Mouse (Mus musculus) C2C12 (cell line): Measurements from ENCODE around the gene Bak1. TPM values are rescaled to one million over a fixed set of nuclear protein-coding genes. Genes with fewer than 3 reads are reported as not detected.

Experiments
- H3K27me3 ChIP-seq: one replicate; pipeline ENCODE4 v1.6.1; 2011; ENCODE audit not compliant: control insufficient read depth, insufficient read depth, insufficient read length
- H3K36me3 ChIP-seq: one replicate; pipeline ENCODE4 v1.6.1; 2011; ENCODE audit not compliant: control insufficient read depth, insufficient read depth
- H3K4me3 ChIP-seq: one replicate; pipeline ENCODE4 v1.5.1; 2011; ENCODE audit warnings: mild to moderate bottlenecking, control low read depth; ENCODE audit not compliant: poor library complexity, insufficient read depth, severe bottlenecking
- H3K79me2 ChIP-seq: one replicate; pipeline ENCODE4 v1.6.1; 2011; ENCODE audit not compliant: control insufficient read depth, insufficient read depth
- H3K79me3 ChIP-seq: one replicate; pipeline ENCODE4 v1.6.1; 2011; ENCODE audit warnings: low read depth, control low read depth
- H3ac ChIP-seq: one replicate; pipeline ENCODE3; 2011; ENCODE audit warnings: low read depth; ENCODE audit not compliant: control insufficient read depth, insufficient read length
- CEBPB ChIP-seq: IDR thresholded peaks from one replicate; pipeline ENCODE4 v1.6.1; 2011; ENCODE audit warnings: low read depth, mild to moderate bottlenecking, control low read depth, moderate library complexity
- CTCF ChIP-seq: IDR thresholded peaks from one replicate; pipeline ENCODE4 v1.5.1; 2011; ENCODE audit not compliant: control insufficient read depth, insufficient read depth, insufficient read length
- FOSL1 ChIP-seq: IDR thresholded peaks from one replicate; pipeline ENCODE4 v1.8.0; 2011; ENCODE audit warnings: mild to moderate bottlenecking, low read length; ENCODE audit not compliant: poor library complexity, insufficient read depth, severe bottlenecking
- MAX ChIP-seq: IDR thresholded peaks from one replicate; pipeline ENCODE4 v1.6.1; 2011; ENCODE audit warnings: mild to moderate bottlenecking, control low read depth
- MYOD1 ChIP-seq: IDR thresholded peaks from one replicate; pipeline ENCODE4 v1.6.1; 2011; ENCODE audit warnings: low read depth; ENCODE audit not compliant: control insufficient read depth, insufficient read length
- MYOG ChIP-seq: IDR thresholded peaks from one replicate; pipeline ENCODE4 v1.6.1; 2011; ENCODE audit not compliant: control insufficient read depth, insufficient read length; ENCODE audit errors: extremely low read depth
- USF1 ChIP-seq: IDR thresholded peaks from one replicate; pipeline ENCODE4 v1.6.1; 2011; ENCODE audit warnings: low read depth, mild to moderate bottlenecking, control low read depth, moderate library complexity
- polyA plus RNA-seq: library from polyadenylated mRNA; unstranded; fragments of >200 nt; fragmentation: generic; extraction: Trizol; gene quantifications from one replicate; pipeline ENCODE4 v1.2.1, GENCODE M21; 2012; ENCODE audit warnings: missing spikeins

Gene Bak1
- polyA plus RNA-seq, 1 experiment, result 95.1 TPM

DNA sequence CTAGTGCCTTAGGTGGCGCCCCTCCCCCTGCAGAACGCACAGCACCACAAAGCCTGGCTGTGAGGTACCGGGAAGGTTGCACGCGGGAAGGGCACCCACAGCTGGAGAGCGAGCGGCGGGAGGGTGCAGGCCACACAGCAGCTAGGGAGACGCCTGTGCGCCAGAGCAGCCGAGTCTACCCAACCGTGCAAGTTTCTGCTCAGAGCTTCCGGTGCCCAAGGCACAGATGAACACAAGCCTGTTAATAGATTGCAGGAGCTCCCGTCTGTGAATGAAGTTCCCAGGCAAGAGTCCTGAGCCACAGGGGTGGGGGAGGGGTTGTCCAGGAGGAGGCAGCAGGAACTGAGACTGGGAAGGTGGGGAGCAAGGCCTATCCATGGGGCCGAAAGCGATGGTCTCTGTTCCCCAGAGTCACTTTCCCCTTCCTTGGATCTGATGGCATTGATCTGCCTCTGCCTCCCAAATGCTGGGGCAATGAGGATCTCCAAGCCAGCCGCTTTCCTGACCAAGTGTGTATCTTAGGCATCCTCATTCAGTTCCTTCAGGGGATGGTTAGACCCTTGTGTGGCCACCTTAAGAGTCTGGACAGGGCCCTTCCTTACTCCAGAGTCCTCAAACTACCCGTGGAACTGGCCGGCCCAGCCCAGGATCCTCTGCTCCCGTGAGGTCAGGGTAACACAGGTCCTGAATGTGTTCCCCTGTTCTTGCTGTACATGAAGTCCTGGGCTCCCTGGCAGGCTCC lies 11.7 kb upstream of the Bak1 start:
- H3K79me2 ChIP-seq, result no peaks in the 10 kb centered on the region
- no peak overlapping the region for H3K4me3 ChIP-seq
- no peak overlapping the region for H3ac ChIP-seq
- no peak for TF ChIP-seq MYOD1
- no peak for TF ChIP-seq MYOG
- TF ChIP-seq FOSL1, result no peak
- TF ChIP-seq MAX, result no peak
- TF ChIP-seq USF1, result no peak
- no peak for TF ChIP-seq CEBPB
- no peak for TF ChIP-seq CTCF
- no peaks in the 10 kb centered on the region for H3K79me3 ChIP-seq
- H3K27me3 ChIP-seq, result no peaks in the 10 kb centered on the region
- no peaks in the 10 kb centered on the region for H3K36me3 ChIP-seq

DNA sequence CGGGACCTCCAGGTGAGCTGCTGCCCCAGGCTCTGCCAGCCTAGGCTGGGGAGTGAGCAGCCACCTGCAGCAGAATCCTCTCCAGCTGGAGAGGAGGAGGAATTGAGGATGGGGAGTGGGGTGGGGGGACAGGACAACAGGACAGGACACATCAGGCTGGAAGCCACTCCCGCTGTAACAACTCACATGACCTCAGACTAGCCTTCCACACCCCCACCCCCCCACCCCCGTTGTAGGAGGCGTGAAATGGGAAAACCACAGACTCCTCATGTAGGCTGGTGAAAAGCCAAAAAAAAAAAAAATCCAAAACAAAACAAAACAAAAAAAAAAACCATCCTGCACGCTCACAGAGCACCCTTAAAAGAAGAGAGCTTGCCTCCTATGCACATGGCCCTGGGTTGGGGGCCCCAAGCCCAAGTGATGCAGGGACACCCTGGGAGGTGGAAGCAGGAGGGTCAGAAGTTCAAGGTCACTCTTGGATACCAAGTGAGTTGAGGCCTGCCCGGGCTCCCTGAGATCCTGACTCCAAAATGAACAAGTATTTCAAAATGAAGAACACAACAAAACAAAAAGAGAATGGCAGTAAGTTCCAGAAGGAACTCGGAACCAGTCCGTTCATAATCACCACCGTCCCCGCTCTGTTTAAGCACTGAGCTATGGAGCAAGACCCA lies 10.8 kb upstream of the Bak1 start:
- Histone ChIP-seq H3ac (no peak overlapping the region), H3K27me3 (no peaks in the 10 kb centered on the region), H3K4me3 (no peak overlapping the region), H3K36me3 (no peaks in the 10 kb centered on the region), H3K79me3 (no peaks in the 10 kb centered on the region), H3K79me2 (no peaks in the 10 kb centered on the region)
- TF ChIP-seq CEBPB (no peak), MAX (no peak), USF1 (no peak), CTCF (no peak), FOSL1 (no peak), MYOG (no peak), MYOD1 (no peak)

DNA sequence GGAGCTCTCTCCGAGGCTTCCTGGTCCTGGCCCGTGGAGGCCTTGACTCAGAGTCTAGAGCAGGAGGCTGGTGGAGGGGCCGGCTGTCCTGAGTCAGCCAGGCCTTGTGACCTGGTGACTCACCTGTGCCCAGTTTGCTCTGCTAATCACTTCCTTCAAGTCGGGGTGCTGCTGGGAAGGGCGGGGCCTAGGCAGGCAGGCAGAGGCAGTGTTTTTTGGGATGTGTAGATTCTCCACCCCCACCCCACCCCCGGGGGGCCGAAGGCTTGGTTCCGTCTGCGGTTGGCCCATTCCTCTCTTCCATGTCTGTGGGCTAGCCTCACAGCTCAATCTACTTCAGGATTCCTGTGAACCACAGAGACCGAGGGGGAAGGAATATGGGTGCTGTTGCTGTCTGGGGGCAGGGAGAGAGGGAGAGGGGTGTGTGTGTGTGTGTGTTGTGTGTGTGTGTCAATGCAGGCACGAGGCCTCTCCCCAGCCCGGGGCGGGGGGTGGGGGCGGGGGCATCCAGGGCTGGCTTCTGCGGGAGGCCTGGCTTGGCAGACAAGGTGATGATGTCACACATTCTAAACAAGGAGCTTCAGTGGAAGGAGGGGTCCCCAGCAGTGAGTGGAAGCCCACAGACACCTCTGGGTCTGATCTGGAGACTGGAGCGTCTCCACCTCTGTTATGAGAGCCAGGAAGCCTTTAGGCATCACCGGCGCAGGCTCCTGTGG lies 9.7 kb upstream of the Bak1 start:
- H3K4me3 ChIP-seq, result no peak overlapping the region
- H3K36me3 ChIP-seq, result no peaks in the 10 kb centered on the region
- H3K27me3 ChIP-seq, result no peaks in the 10 kb centered on the region
- H3K79me2 ChIP-seq, result no peaks in the 10 kb centered on the region
- peak overlapping the region; percentile 64 for H3ac ChIP-seq
- TF ChIP-seq CEBPB, result no peak
- peak; percentile 7 for TF ChIP-seq MYOD1
- peak; percentile 65 for TF ChIP-seq USF1
- TF ChIP-seq MAX, result peak; percentile 70
- TF ChIP-seq FOSL1, result peak; percentile 62
- no peak for TF ChIP-seq MYOG
- TF ChIP-seq CTCF, result no peak
- no peaks in the 10 kb centered on the region for H3K79me3 ChIP-seq

DNA sequence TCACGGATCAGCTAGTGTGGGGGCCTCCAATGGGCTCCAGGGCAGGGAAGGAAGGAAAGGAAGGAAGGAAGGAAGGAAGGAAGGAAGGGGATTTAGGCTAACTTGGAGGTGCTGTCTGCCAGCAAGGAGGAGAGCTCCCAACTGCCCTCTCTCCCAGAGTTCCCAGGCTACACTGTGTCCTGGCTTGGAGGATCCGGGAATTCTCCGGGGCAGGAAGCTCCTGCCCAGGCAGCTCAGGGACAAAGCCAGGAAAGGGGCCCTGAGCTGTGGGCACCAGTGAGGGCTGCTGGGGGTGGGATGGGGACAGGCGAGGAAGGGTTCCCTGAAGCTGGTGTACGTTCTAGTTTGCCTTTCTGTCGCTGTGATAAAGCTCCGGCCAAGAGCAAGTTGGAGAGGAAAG lies 7.7 kb upstream of the Bak1 start:
- H3K79me3 ChIP-seq, result no peaks in the 10 kb centered on the region
- H3K4me3 ChIP-seq, result no peak overlapping the region
- no peaks in the 10 kb centered on the region for H3K79me2 ChIP-seq
- TF ChIP-seq FOSL1, result no peak
- H3K27me3 ChIP-seq, result no peaks in the 10 kb centered on the region
- H3ac ChIP-seq, result no peak overlapping the region
- no peaks in the 10 kb centered on the region for H3K36me3 ChIP-seq

DNA sequence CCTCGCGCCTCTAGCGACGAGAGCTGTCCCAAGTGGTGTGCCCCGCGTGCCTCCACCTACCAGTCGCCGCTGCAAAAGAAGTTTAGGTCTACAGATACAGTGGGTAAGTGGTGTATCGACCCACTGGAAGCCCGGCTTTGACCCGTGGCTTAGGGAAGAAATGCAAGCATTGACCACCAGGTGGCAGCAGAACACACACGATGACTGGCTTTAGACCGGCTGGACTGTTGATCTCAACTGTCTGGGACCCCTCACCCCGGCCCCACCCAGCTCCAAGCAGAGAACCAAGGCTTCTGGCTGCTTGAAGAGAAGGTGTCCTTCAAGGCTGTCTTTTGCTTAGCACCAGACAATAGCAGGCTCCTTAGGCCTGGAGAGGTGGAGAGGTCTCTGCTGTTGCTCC lies 4.1 kb upstream of the Bak1 start:
- Histone ChIP-seq H3K79me2 (peaks cover 6% of the 10 kb centered on the region), H3ac (no peak overlapping the region), H3K27me3 (no peaks in the 10 kb centered on the region), H3K4me3 (no peak overlapping the region), H3K36me3 (no peaks in the 10 kb centered on the region), H3K79me3 (peaks cover 4% of the 10 kb centered on the region)
- TF ChIP-seq FOSL1 (no peak), CTCF (peak; percentile 87), MYOG (no peak)

DNA sequence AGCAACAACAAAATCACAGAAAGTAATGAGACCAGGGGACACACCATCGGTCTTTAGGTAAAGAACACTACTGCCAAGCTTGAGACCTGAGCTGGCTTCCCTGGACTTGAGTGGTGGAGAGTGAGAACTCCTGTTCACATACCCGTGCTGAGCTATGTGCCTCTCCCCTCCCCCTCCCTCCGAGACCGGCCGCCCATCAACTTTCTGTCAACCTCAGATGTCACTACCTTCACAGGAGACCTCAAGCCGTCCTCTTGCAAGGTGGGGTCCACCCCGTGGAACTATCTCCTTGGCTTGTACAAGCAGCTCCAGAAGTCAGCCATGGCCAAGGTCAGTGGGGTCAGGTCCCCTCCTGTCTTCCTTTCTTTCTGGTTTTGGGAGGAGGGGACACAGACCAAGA lies 3.5 kb upstream of the Bak1 start:
- Histone ChIP-seq H3K36me3 (no peaks in the 10 kb centered on the region), H3K79me3 (peaks cover 10% of the 10 kb centered on the region), H3ac (no peak overlapping the region), H3K4me3 (no peak overlapping the region), H3K27me3 (no peaks in the 10 kb centered on the region), H3K79me2 (peaks cover 11% of the 10 kb centered on the region)
- no peak for TF ChIP-seq MAX
- TF ChIP-seq USF1, result no peak
- TF ChIP-seq CTCF, result no peak
- no peak for TF ChIP-seq MYOG
- no peak for TF ChIP-seq FOSL1
- TF ChIP-seq CEBPB, result no peak
- TF ChIP-seq MYOD1, result no peak
